Mouse (Mus musculus) layer of hippocampus, postnatal 36 days (tissue): ENCODE measurements at regions not wholly inside any gene's neighbourhood (a gene's known extent, or its start where the extent isn't known, plus 50 kb on each side); places are given as distances from the start of the nearest gene placed in this dataset.

Experiments
- DNase-seq, 2 experiments: peaks; one replicate each; pipeline ENCODE4 v3.0.0; 2022

GRCm38 (mm10) chr2:106083001-106083400 lies 79.7 kb upstream of the Dnajc24 start:
- DNase-seq = no peak

DNA sequence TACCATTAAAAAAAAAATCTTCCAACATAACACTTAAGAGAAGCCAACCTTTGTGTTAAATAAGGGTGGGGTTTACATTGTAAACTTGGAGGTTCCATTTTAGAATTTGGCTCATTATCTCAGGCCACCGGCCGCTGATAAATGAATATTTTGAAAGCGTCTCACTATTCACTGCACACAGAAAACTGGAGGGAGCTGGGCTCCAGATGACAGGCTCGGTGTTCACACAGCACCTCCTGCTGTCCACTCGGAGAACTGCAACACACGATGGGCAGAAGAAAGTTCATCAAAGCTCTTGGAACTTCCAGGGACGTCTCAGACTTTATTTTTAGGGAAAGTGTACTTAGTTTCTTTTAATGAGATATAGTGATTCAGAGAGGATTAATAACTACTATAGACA lies 78.6 kb upstream of the Dnajc24 start:
- DNase-seq = peak; percentile 65 to 68

DNA sequence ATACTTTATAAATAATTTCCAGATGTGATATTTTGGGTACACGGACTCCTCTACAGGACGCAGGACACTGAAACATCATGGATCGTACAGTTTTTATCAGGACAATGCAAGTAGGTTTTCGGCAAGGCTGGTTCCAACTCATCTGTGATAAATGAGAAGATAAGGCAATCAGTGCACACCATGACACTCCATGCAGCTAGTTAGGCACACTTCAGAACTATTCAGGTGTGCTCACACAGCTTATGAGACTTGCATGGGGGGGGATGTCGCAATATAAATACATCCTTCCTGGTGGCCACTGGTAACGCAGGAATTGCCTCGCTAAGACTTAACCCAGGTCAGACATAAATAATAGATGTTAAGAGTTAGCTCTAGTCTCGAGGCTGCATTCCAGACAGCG lies 77.3 kb upstream of the Dnajc24 start:
- DNase-seq = no peak

- DNase-seq = no peak
Measured at GRCm38 (mm10) chr2:106078591-106078990, 75.2 kb upstream of the Dnajc24 start.

DNA sequence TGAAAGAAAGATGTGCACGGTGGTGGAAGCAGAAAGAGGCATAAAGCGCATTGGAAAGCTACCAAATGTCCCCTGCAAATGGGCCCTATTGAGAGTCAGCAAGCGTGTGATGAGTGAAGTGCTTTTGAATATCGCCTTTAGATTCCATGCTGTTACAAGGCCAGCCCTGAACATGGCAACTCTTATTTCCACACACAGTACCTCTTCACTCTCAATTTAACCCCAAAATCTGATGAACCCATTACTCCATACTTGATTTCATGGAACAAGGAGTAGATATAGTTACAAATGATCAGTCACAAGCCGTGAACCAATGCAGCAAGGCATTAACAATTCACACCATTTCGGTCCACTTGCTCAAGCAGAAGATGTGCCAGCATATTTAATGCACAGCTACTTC lies 71.1 kb upstream of the Dnajc24 start:
- DNase-seq = no peak

GRCm38 (mm10) chr2:106064316-106064715 lies 61.0 kb upstream of the Dnajc24 start:
- DNase-seq = no peak
